Mouse (Mus musculus): ENCODE measurements at regions not wholly inside any gene's neighbourhood (a gene's known extent, or its start where the extent isn't known, plus 50 kb on each side); places are given as distances from the start of the nearest gene placed in this dataset.

GRCm38 (mm10) chr17:35771656-35772405 is 49.7 kb upstream of the Ier3 start:
- no peak for TF ChIP-seq POLR2A (IDR thresholded peaks at IDR 0.05; ENCODE audit: borderline replicate concordance, control insufficient read depth, low read depth, low read length)
- TF ChIP-seq CTCF (IDR thresholded peaks at IDR 0.05; ENCODE audit: control insufficient read depth, insufficient read depth, low read length): no peak
- H3K4me1 ChIP-seq (ENCODE audit: control insufficient read depth, insufficient read depth, low read length): no peaks in the 10 kb centered on the region
- H3K27ac ChIP-seq (ENCODE audit: control insufficient read depth, insufficient read depth, low read depth, low read length, poor library complexity): no peak overlapping the region
- WGBS: 83% methylated on average over 15 of the region's 15 CpGs
- H3K4me3 ChIP-seq (replicated peaks; ENCODE audit: control insufficient read depth, low read depth, low read length): no peak overlapping the region
